Mouse (Mus musculus): ENCODE results near the gene Tmub2. TPM values are rescaled to one million over a fixed set of nuclear protein-coding genes. Genes with fewer than 3 reads are reported as not detected.

The Tmub2 gene
- polyA plus RNA-seq, 1 experiment, result 25.2 TPM

DNA sequence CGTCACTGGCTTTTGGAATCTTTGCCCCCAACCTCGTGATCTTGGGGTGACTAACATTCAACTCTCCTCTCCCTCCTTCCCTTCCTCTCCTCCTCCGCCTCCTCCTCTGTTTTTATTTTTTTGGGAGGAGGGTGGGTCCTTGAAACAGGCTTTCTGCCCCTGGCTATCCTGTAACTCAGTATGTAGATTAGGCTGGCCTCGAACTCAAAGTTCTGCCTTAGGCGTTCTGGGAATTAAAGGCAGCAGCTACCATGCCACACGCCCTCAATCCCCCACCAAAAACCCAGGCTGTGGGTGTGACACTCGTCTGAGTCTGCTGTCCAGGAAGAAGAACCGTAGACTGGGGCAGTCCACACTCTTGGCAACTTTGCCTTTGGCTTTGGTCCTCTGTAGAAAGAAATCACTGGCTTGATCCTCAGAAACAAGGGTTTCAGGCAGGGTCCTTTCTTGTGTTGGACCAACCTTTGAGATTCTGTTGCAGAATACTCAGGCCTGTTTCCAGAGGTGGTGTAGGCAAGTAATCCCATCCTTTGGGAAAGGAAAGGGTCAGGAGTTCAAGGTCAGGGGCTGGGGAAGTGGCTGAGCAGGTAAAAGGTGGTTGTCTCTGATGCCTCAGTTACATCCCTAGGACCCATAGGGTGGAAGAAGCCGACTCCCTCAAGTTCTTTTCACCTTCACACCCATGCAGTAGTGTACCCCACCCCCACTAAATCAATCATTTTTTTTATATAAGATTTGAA, 35.2 kb upstream of the Tmub2 start:
- peak overlapping the region; percentile 90 for H3K4me3 ChIP-seq (ENCODE audit: insufficient read depth, poor library complexity, severe bottlenecking)
- H3K79me3 ChIP-seq (ENCODE audit: low read depth), result peaks cover 5% of the 10 kb centered on the region
- H3K27me3 ChIP-seq (ENCODE audit: control insufficient read depth, insufficient read depth, insufficient read length), result no peaks in the 10 kb centered on the region
- peaks cover 23% of the 10 kb centered on the region for H3K79me2 ChIP-seq (ENCODE audit: control insufficient read depth, insufficient read depth)
- TF ChIP-seq CTCF (IDR thresholded peaks at IDR 0.05; ENCODE audit: control insufficient read depth, insufficient read depth, insufficient read length) (no peak), FOSL1 (IDR thresholded peaks at IDR 0.05; ENCODE audit: insufficient read depth, low read length, poor library complexity, severe bottlenecking) (no peak), USF1 (IDR thresholded peaks at IDR 0.05; ENCODE audit: low read depth) (no peak)
- peaks cover 37% of the 10 kb centered on the region for H3K36me3 ChIP-seq (ENCODE audit: control insufficient read depth, insufficient read depth)
- H3ac ChIP-seq (ENCODE audit: control insufficient read depth, insufficient read length, low read depth), result peak overlapping the region; percentile 98

- H3K27me3 ChIP-seq (ENCODE audit: control insufficient read depth, insufficient read depth, insufficient read length), result no peaks in the 10 kb centered on the region
- peaks cover 67% of the 10 kb centered on the region for H3K36me3 ChIP-seq (ENCODE audit: control insufficient read depth, insufficient read depth)
Observed at GRCm38 (mm10) chr11:102257514-102257913, 27.2 kb upstream of the Tmub2 start.

GRCm38 (mm10) chr11:102258095-102258494, 26.6 kb upstream of the Tmub2 start:
- TF ChIP-seq CEBPB (IDR thresholded peaks at IDR 0.05; ENCODE audit: low read depth) (no peak), USF1 (IDR thresholded peaks at IDR 0.05; ENCODE audit: low read depth) (no peak), MYOG (IDR thresholded peaks at IDR 0.05; ENCODE audit: control insufficient read depth, extremely low read depth, insufficient read length) (no peak), MAX (IDR thresholded peaks at IDR 0.05) (no peak), MYOD1 (IDR thresholded peaks at IDR 0.05; ENCODE audit: control insufficient read depth, insufficient read length, low read depth) (no peak), FOSL1 (IDR thresholded peaks at IDR 0.05; ENCODE audit: insufficient read depth, low read length, poor library complexity, severe bottlenecking) (no peak), CTCF (IDR thresholded peaks at IDR 0.05; ENCODE audit: control insufficient read depth, insufficient read depth, insufficient read length) (no peak)
- Histone ChIP-seq H3K4me3 (ENCODE audit: insufficient read depth, poor library complexity, severe bottlenecking) (no peak overlapping the region), H3K79me3 (ENCODE audit: low read depth) (no peaks in the 10 kb centered on the region), H3ac (ENCODE audit: control insufficient read depth, insufficient read length, low read depth) (no peak overlapping the region), H3K79me2 (ENCODE audit: control insufficient read depth, insufficient read depth) (no peaks in the 10 kb centered on the region), H3K27me3 (ENCODE audit: control insufficient read depth, insufficient read depth, insufficient read length) (no peaks in the 10 kb centered on the region), H3K36me3 (ENCODE audit: control insufficient read depth, insufficient read depth) (peaks cover 65% of the 10 kb centered on the region)

More at GRCm38 (mm10) chr11:102257514-102257913, 27.2 kb upstream of the Tmub2 start:
- no peaks in the 10 kb centered on the region for H3K79me3 ChIP-seq (ENCODE audit: low read depth)
- H3K79me2 ChIP-seq (ENCODE audit: control insufficient read depth, insufficient read depth), result no peaks in the 10 kb centered on the region
- H3K4me3 ChIP-seq (ENCODE audit: insufficient read depth, poor library complexity, severe bottlenecking), result no peak overlapping the region
- no peak for TF ChIP-seq MYOG (IDR thresholded peaks at IDR 0.05; ENCODE audit: control insufficient read depth, extremely low read depth, insufficient read length)
- TF ChIP-seq MAX (IDR thresholded peaks at IDR 0.05), result no peak
- TF ChIP-seq MYOD1 (IDR thresholded peaks at IDR 0.05; ENCODE audit: control insufficient read depth, insufficient read length, low read depth), result no peak
- TF ChIP-seq FOSL1 (IDR thresholded peaks at IDR 0.05; ENCODE audit: insufficient read depth, low read length, poor library complexity, severe bottlenecking), result no peak
- TF ChIP-seq CTCF (IDR thresholded peaks at IDR 0.05; ENCODE audit: control insufficient read depth, insufficient read depth, insufficient read length), result no peak
- no peak for TF ChIP-seq CEBPB (IDR thresholded peaks at IDR 0.05; ENCODE audit: low read depth)
- no peak for TF ChIP-seq USF1 (IDR thresholded peaks at IDR 0.05; ENCODE audit: low read depth)
- H3ac ChIP-seq (ENCODE audit: control insufficient read depth, insufficient read length, low read depth), result no peak overlapping the region

DNA sequence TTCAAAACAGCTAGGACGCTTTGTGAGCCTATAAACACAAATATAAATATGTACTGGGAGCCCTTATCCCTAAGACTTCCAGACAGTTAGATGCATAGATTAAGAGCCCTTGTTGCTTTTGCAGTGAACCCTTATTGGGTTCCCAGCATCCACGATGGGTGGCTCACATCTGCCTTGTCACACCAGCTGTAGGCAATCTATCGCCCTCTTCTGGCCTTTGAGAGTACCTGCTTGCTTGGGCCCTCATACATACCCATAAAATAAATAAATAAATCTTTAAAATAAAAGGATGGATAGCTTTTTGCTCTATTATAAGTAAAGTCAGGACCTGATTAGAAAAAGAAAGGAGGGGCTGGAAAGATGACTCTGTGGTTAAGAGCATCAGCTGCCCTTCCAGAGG, 26.2 kb upstream of the Tmub2 start:
- TF ChIP-seq MYOG (IDR thresholded peaks at IDR 0.05; ENCODE audit: control insufficient read depth, extremely low read depth, insufficient read length) (no peak), MAX (IDR thresholded peaks at IDR 0.05) (no peak), FOSL1 (IDR thresholded peaks at IDR 0.05; ENCODE audit: insufficient read depth, low read length, poor library complexity, severe bottlenecking) (no peak), MYOD1 (IDR thresholded peaks at IDR 0.05; ENCODE audit: control insufficient read depth, insufficient read length, low read depth) (no peak), CTCF (IDR thresholded peaks at IDR 0.05; ENCODE audit: control insufficient read depth, insufficient read depth, insufficient read length) (no peak), USF1 (IDR thresholded peaks at IDR 0.05; ENCODE audit: low read depth) (no peak), CEBPB (IDR thresholded peaks at IDR 0.05; ENCODE audit: low read depth) (no peak)
- Histone ChIP-seq H3ac (ENCODE audit: control insufficient read depth, insufficient read length, low read depth) (no peak overlapping the region), H3K36me3 (ENCODE audit: control insufficient read depth, insufficient read depth) (peaks cover 61% of the 10 kb centered on the region)

GRCm38 (mm10) chr11:102263211-102263610, 21.5 kb upstream of the Tmub2 start:
- H3K36me3 ChIP-seq (ENCODE audit: control insufficient read depth, insufficient read depth), result peaks cover 30% of the 10 kb centered on the region
- H3ac ChIP-seq (ENCODE audit: control insufficient read depth, insufficient read length, low read depth), result no peak overlapping the region
- TF ChIP-seq USF1 (IDR thresholded peaks at IDR 0.05; ENCODE audit: low read depth) (no peak), MYOD1 (IDR thresholded peaks at IDR 0.05; ENCODE audit: control insufficient read depth, insufficient read length, low read depth) (no peak), FOSL1 (IDR thresholded peaks at IDR 0.05; ENCODE audit: insufficient read depth, low read length, poor library complexity, severe bottlenecking) (no peak), CTCF (IDR thresholded peaks at IDR 0.05; ENCODE audit: control insufficient read depth, insufficient read depth, insufficient read length) (no peak), CEBPB (IDR thresholded peaks at IDR 0.05; ENCODE audit: low read depth) (no peak), MAX (IDR thresholded peaks at IDR 0.05) (no peak), MYOG (IDR thresholded peaks at IDR 0.05; ENCODE audit: control insufficient read depth, extremely low read depth, insufficient read length) (no peak)
- H3K4me3 ChIP-seq (ENCODE audit: insufficient read depth, poor library complexity, severe bottlenecking), result no peak overlapping the region
- no peaks in the 10 kb centered on the region for H3K79me2 ChIP-seq (ENCODE audit: control insufficient read depth, insufficient read depth)
- H3K27me3 ChIP-seq (ENCODE audit: control insufficient read depth, insufficient read depth, insufficient read length), result no peaks in the 10 kb centered on the region
- H3K79me3 ChIP-seq (ENCODE audit: low read depth), result no peaks in the 10 kb centered on the region

More for the DNA sequence above, 26.2 kb upstream of the Tmub2 start:
- no peaks in the 10 kb centered on the region for H3K79me2 ChIP-seq (ENCODE audit: control insufficient read depth, insufficient read depth)
- H3K79me3 ChIP-seq (ENCODE audit: low read depth), result no peaks in the 10 kb centered on the region
- no peaks in the 10 kb centered on the region for H3K27me3 ChIP-seq (ENCODE audit: control insufficient read depth, insufficient read depth, insufficient read length)
- H3K4me3 ChIP-seq (ENCODE audit: insufficient read depth, poor library complexity, severe bottlenecking), result no peak overlapping the region

Measured in C2C12 (cell line).